Mouse (Mus musculus) adipocyte (in vitro differentiated cells): Measurements from ENCODE around the gene Tspan14.
A peak's percentile ranks its signal among the peaks of the same experiment; 100 is the strongest.

ENCODE experiments used
- DNase-seq: peaks from one replicate; pipeline ENCODE4 v3.0.0-alpha.2; 2016; ENCODE audit warnings: low spot score

Gene Tspan14

DNA sequence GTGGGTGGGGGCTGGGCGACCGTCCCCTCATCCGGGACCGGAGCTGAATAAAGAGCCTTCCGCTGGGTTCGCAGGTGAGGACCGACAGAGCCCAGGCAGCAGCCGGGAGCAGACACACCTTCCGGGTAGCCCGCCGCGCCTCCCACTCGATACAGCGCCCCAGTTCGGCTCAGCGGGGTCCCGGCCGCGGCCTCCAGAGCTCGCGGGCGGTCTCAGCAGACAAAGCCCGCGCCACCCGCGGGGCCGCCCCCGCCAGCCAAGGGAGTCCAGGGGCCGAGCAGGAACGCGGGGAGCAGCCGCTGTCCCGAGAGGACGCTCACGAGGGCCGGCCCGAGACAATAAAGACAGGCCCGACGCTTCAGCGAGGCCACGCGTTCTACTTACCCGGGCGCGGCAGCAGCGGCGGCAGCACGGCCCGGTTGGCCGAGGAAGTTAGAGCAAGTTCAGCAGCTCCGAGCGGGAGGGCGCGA, at the start of gene Tspan14:
Tspan14 (minus strand) TSS at position 416 of the 470 bp plus-strand sequence.
- DNase-seq, result no peak

DNA sequence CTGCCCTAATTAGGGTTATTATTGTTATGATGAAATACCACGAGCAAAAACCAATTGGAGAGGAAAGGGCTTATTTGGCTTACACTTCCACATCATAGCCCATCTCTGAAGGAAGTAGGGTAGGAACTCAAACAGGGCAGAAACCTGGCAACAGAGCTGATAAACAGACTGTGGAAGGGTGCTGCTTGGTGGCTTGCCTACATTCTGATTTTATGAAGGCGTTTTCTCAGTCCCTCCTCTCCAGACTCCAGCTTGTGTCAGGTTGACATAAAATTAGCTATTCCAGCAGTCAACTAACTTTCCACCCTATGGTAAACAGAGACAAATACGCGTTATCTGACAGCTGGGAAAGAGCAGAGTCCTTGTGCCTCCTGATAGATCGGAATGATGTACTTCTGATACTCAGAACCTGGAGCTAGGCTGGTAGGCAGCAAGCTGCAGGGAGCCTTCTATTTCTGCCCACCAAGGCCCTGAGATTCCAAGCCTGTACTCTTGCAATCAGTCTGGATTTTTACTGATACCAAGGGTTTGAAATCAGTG, 48.2 kb upstream of the Tspan14 start:
- no peak for DNase-seq

DNA sequence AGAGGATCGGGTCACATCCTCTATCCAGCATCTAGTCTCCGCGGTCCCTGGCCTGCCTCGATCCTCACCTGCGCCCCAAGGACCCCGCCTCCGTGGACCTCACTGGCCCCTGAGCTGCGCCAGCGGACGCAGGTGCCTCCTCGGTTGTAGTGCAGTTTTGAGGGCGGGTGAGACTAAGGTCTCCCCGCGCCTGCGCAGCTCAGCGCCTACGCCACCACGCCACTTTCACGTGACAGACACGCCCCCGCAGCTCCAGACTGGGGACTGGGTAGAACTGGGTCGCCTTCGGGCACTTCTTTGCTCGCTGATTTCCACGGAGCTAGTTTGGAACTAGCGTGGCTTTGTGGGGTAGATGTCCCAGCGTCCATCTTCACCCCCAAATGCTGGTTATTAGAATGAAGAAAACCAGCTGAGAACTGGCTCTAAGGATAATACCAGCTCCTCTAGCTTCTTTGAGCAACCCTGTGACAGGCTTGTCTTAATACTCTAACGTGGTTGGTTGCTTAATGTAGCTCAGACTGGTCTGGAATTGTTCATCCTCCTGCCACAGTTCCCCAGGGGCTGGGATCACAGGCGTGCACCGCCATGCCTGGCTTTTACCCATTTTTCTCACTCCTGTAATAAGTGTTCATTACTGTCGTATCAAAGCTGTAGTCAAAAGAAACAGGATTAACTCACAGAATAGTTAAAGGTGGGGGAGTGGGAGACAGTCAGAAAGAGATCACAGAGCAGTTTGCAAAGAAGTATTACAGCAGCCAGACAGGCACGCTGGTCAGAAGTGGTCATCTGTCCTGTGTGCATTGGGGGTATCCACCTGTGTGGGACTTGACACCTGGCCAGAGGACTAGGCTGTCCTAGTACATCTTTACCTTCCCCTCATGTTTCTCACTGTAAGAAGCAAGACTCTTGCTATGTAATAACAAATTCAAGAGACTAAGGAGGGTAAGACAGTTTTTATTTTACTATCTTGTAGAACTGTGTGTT, 47.3 kb upstream of the Tspan14 start, which contains the start of gene Fam213a:
Fam213a (minus strand) TSS at position 159 of the 984 bp plus-strand sequence.
- peak; percentile 78 for DNase-seq

DNA sequence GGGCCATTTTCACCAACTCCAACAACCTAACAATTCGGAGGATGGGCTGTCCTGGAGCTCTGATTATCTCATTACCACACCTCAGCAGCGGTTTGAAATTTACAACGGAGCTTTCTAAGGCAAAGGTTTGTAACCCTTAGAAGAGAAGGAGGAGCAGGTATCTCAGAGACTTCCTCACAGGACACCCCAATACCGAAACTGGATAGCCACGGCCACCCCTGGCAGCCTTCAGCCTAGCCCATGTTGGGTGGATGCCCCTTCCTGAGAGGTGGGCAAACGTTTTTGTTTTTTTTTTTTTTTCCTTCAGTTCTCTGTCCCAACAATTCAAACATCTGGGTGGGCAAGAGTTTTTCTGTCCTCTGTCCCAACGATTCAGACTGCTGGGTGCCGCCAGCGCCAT, 46.5 kb upstream of the Tspan14 start:
- peak; percentile 21 for DNase-seq

DNA sequence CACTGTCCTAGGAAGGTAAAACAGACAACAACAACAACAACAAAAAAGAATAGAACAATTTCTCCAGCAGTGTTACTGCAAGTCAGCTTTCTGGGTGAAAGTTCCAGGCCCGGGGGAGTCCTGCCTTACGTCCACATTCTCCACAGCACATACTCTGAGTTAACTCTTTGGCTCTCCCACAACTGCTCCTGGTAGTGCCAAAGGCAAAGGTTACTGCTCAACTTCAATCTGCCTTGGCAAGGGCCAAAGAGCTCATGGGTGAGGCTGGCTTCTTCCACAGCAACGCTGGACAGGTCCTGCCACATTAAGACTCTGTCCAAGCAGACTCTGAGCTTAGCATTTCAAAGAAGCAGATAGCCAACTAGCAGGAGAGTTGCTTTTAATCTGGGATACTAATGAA, 45.3 kb upstream of the Tspan14 start:
- DNase-seq, result peak; percentile 92

DNA sequence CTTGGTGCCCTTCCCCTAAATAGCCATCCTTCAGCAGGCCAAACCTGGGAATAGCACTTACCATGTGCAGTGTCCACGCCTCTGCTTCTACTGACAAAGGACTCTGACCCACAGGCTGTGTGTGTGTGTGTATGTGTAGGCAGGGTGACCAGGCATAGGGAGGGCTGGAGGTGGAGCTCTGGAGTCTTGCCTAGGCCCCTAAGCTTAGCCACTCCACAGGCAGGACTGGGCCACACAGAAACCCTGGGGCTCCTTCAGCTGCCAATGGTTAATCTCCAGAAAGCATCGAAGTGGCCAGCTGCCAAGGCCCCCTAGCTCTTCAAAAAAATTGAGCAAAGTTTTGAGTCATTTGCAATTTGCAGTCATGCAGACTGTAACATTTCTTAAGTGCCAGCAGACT, 41.5 kb upstream of the Tspan14 start:
- DNase-seq, result peak; percentile 54

DNA sequence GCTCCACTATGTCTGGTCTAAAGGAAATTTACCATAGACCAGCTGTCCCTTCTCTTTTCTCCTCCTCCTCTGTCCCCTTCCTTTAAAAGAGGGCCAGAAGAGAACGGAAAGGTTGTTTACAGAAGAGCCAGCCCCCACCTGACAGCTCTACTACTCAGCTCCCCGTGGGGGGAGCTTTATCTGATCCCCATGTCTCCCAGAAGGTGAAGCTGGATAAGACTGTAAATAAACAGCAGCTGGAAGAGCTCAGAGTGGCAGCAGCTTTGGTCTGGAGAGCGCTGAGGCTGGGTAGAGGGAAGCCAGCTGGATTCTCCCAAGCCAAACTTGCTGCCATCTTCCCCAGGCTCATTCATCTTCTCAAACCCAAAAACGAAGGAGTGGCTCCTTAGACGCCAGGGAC, 41.0 kb upstream of the Tspan14 start:
- DNase-seq, result no peak

DNA sequence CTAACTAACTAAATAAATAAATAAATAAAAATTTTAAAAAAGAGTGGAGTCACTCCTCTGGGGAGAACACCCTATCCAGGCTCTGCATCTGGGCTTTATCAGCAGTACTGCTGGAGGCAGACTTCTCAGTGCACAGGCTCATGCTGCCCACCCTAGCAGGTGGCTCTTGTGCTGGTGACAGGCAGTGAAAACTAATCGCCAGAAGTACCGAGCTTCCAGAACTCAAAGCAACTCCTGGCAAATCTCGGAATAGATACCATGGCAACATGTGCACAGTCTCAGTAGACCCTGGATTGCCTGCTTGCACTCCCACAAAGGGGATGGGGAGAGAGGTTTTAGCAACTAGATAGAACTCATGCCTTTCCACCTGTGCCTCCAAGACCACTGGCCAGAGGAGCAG, 40.3 kb upstream of the Tspan14 start:
- no peak for DNase-seq

DNA sequence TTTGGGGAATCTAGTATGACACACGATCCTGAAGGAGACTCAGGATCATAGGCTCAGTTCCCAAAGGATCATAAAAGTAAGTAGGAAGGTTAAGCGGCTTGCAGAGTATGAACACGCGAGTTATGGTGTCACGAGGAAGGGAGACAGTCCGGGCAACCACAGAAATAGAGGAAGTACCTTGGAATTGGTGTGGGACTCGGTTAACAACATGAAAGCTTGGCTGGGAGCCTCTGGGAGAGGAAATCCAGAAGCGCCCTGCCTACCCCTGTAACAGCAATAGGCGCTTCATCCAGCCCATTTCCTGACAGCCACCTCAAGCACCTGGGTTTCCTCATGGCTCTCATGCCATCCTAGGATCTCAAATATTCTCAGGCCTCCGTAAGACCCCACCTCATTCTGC, 39.7 kb upstream of the Tspan14 start:
- no peak for DNase-seq

DNA sequence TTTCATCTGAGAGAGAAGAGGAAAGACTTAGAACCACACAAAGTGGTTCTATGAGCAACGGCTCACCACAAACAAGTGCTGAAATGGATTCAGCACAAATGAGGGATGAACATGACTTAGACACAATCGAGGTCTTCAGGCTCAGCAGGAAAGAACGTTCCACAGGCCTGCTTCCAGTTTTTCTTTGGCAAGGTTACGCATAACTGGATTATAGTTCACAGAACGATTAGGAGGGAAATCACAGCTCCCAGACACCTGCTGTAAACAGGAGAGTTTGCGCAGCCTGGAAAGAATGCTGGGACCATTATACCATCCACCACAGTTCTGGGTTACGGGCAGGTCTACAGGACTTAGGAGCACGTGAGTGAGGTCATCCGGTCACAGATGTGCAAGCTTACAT, 39.1 kb upstream of the Tspan14 start:
- peak; percentile 30 for DNase-seq

DNA sequence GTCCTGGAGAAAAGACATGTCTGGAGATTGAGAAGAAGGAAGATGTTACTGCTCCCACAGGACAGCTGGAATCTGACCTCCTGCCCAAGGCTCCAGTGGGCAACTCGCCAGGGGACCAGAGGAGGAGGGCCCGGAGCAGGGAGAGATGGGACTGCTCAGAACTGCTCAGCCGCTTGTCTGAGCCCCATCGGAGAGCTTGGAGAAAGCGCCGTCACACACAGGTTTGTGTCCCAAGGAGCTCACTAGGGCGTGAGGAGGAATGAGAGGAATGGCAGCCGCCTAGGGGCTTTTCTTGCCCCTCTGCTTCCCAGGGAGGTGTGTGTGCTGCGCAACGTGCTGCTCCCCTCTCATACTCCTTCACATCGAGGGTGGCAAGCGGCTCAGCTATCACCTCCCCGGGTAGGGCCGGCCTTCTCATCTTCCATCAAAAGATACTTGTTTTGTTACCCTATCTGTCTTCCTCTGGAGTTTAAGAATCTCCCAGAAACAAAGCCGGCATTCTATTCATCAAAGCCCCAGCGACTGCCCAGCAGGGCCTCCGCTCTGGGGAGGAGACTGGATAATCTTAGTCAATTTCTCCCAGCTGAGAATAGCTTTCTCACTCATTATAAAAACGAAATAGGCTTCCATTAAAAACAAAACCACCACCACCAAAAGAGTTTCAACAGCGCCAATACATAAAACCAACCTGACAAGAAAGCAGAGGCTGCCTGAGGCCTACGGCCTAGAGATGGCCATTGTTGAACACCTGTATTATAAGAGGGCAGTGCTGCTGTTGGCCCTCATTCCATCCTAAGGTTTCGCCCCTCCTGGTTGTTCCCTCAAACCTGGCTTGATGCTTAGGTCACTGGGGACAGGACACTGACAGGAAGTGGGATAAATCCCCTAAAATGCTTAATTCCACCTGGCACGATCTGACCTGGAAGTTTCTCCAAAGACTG, 37.9 kb upstream of the Tspan14 start:
- peak; percentile 53 for DNase-seq

DNA sequence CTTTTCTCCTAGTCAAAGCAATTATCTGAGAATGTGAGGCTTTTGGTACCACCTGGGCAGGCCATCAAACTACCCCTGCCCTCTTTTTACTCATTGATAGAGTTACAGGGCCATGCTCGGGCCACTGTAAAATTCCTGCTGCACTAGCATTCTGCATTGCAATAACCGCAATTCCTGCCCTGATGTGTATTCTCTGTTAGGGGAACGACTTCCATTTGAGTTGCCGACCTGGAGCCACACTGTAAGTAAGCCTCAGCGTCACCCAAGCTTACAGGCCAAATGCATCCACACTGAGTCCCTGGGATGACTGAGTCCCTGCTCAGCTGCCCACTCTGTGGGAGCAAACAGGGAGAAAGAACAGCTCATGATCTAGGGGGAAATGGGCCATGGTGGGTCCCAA, 35.0 kb upstream of the Tspan14 start:
- DNase-seq, result no peak

DNA sequence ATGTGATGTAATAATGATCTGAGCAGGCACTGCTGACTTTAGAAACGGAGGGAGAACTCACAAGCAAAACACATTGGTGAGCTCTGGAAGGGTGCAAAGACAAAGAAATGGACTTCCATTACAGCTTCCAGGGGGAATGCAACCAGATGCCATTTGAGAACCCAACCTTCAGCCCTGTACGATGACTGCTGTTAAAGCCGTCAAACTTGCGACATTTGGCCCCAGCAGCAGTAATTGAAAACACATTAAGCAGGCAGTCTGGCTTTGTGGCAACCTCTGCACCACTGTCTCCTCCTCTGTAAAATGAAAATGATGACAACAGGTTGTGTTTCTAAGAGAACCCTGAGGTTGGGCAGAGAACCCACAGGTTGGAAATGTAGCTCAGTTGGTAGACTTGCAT, 34.2 kb upstream of the Tspan14 start:
- no peak for DNase-seq

DNA sequence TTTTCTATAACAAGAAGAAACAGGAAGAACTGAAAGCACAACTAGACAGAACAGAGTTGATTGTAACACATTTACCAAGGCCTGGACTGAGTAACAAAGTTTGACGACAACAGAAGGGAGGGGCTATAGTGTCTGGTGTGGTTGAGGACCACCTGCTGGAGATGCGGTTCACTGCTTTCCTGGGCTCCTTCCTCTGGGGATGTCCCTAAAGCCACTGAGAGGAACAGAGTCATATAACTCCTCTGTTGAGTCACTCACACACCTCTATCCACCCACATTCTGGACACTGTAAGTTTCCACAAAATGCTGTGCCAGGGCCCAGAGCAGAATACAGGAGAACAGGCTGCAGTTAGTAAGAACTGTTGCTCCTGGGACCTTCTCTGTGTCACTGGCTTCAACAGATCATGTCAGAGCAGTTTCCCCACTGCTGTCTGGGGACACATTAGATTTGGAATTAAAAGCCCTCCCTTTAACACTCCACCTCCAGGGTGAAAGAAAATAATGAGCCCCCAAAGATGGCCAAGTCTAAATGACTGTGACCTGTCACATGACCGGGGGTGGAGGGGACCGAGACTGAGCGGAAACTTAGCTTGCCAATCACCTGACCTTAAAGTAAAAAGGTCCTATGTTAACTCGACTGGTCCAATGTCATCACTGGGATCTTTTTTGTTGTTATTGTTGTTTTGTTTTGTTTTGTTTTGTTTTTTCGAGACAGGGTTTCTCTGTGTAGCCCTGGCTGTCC, 33.5 kb upstream of the Tspan14 start:
- DNase-seq, result no peak

DNA sequence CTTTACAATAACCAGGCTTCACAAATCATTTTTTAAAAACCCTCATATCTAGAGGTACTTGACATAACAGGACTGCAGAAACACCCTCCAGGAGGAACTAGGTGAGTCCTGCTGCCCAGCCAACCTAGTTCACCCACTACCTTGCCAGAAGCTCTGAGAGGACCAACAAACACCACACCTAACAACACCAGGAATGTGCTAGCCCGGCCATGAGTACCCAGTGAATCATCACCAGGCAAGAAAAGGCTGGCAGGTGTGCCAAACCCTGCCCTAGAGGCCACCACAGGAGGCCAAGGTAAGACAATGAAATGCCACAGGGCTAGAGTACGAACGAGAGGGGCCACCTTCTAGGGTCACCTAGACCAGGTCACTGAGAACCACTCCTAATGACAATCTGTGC, 29.6 kb upstream of the Tspan14 start:
- DNase-seq, result no peak

DNA sequence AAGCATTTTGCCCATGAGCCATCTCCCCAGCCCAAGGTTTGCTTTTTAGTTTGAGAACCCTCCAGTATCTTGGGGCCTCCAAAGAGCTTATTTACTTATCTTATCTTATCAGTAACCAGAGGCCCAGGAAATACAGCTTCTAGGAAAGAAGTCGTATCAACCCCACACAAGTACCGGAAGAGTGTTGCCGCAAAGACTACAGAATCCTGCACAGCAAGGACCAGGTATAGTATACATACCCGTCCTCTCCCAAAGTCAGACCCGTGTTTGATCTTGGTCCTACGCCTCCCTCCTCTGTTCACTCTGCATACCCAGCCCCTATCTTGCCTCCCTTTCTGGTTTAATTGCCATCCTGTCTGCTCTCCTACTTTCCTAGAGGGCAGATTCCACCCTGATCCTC, 25.9 kb upstream of the Tspan14 start:
- no peak for DNase-seq

DNA sequence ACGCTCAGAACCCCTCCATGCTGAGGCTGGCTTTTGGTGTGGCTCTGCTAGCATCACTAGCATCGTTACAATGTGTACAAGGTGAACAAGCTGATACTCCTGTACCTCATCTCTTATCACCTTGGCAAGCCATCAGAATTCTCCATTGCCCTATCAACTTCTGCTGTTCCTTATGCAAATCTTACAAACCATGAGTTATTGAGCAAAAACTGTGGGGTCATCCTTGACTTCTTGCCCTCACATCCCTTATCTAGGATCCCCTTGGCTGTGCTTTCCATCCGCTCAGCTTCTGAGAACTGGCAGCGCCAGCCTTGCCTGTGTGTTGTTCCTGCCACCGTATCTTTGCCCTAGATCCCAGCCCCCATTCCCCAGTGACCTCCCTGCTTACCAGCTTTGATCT, 22.2 kb upstream of the Tspan14 start:
- no peak for DNase-seq

DNA sequence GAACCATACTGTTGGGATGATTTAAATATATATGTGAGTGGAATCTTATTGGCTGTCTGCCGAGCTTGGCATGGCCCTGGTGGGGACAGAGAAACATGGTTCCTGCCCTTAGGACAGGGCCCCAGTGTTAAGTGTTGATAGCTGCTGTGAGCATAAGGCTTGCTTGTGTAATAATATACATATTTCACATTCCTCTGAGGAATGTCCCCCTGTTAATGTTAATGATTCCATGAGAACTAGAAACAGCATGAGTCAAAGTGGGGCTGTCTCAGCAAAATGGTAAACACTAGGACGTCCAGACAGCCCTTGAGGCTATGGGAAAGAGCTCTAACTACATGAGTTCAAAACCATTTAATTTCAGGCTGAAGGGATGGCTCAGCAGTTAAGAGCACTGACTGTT, 20.6 kb upstream of the Tspan14 start:
- DNase-seq, result no peak

DNA sequence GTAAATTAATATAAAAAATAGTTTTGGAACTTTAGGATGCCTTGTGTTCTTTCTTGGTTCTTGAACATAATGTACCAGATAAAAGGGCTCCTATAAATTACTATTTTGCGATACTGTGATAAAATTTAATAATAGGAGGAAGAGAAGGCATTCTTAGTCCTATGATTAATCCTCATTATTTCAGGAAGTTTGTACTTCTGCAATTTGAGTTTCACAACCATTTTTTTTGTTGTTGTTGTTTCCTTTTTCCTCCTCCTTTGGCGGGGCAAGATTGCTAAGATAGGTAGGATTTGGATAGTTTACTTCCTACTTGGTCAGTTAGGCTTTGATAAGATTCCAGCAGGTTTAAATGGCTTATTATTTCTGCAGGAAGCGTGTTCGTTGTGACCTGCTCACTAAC, 19.0 kb upstream of the Tspan14 start:
- no peak for DNase-seq

DNA sequence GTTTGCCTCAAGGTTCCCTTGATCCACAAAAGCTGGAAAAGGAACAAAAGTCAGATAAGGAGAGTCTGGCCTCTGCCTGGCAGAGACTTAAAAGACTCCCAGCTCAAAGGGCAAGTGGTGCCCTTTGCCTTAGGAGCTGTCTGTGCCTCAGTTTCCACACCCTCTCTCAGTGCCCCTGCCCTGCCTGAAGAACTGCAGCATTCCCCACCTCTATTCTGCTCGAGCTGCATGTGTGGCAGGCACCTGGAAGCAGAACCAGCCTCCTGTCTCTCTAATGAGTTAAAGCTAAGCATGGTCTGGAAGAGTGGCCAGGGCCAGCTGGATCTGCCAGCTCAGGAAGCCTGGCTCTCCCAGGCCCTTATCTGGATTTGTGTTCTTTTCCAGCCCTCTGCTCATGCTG, 13.1 kb upstream of the Tspan14 start:
- DNase-seq, result no peak

DNA sequence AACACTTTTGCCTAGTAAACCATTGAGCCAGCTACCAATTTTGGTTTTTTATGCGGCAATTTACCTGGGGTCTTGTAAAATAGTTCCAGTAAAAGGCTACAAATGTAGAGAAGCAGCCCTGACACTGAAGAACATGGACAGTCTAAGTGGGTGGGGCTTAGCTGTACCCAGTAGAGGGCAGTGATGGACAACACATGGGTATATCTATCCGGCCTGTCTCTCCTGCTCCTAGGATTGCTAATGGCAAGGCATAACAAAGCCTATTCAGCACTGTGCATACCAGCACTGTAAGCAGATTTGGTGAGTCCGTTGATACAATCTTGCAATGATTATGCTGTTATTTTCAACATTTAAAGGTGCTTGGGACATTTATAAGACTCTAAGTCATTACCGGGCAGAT, 12.4 kb upstream of the Tspan14 start:
- peak; percentile 54 for DNase-seq
